Mouse (Mus musculus) testis, postnatal 10 days (tissue): Measurements from ENCODE around the gene Galr2.
A peak's percentile ranks its signal among the peaks of the same experiment; 100 is the strongest.

Source experiments
- DNase-seq: peaks from one replicate; pipeline ENCODE4 v3.0.0; 2021; ENCODE audit warnings: low spot score

Gene Galr2

GRCm38 (mm10) chr11:116280751-116281663 is at the start of gene Galr2:
Galr2 (plus strand) TSS chr11:116280939.
- DNase-seq, result no peak

- DNase-seq, result no peak
Measured at GRCm38 (mm10) chr11:116232427-116232826, 48.3 kb upstream of the Galr2 start.

- no peak for DNase-seq
Measured at GRCm38 (mm10) chr11:116234901-116235300, 45.8 kb upstream of the Galr2 start.

GRCm38 (mm10) chr11:116237742-116238395 is 42.9 kb upstream of the Galr2 start, which contains the start of gene Evpl:
Evpl (minus strand) TSS chr11:116238077.
- DNase-seq, result peak; percentile 65

GRCm38 (mm10) chr11:116239797-116240196 is 40.9 kb upstream of the Galr2 start:
- no peak for DNase-seq

GRCm38 (mm10) chr11:116241744-116242235 is 38.9 kb upstream of the Galr2 start:
- DNase-seq, result no peak

GRCm38 (mm10) chr11:116244580-116244979 is 36.2 kb upstream of the Galr2 start:
- no peak for DNase-seq

GRCm38 (mm10) chr11:116245616-116246015 is 35.1 kb upstream of the Galr2 start:
- no peak for DNase-seq

GRCm38 (mm10) chr11:116247502-116248222 is 33.1 kb upstream of the Galr2 start:
- no peak for DNase-seq

GRCm38 (mm10) chr11:116250898-116251297 is 29.8 kb upstream of the Galr2 start:
- no peak for DNase-seq

- DNase-seq, result no peak
Measured at GRCm38 (mm10) chr11:116253076-116253600, 27.6 kb upstream of the Galr2 start.

- no peak for DNase-seq
Measured at GRCm38 (mm10) chr11:116254627-116255026, 26.1 kb upstream of the Galr2 start.

- DNase-seq, result no peak
Measured at GRCm38 (mm10) chr11:116255090-116255981, 25.4 kb upstream of the Galr2 start.

GRCm38 (mm10) chr11:116255982-116256675 is 24.6 kb upstream of the Galr2 start:
- DNase-seq, result no peak

- no peak for DNase-seq
Measured at GRCm38 (mm10) chr11:116259461-116259860, 21.3 kb upstream of the Galr2 start.

- DNase-seq, result no peak
Measured at GRCm38 (mm10) chr11:116260259-116260658, 20.5 kb upstream of the Galr2 start.

- DNase-seq, result no peak
Measured at GRCm38 (mm10) chr11:116265352-116265751, 15.4 kb upstream of the Galr2 start.

- no peak for DNase-seq
Measured at GRCm38 (mm10) chr11:116265850-116266249, 14.9 kb upstream of the Galr2 start.

GRCm38 (mm10) chr11:116267637-116268036 is 13.1 kb upstream of the Galr2 start:
- no peak for DNase-seq

GRCm38 (mm10) chr11:116268313-116268712 is 12.4 kb upstream of the Galr2 start:
- DNase-seq, result no peak
